Mouse (Mus musculus): ENCODE data around the gene 2310034G01Rik. TPM values are rescaled to one million over a fixed set of nuclear protein-coding genes. Genes with fewer than 3 reads are reported as not detected.
A peak's percentile ranks its signal among the peaks of the same experiment; 100 is the strongest.

2310034G01Rik gene
- 1.8 and 3.6 TPM in 2 replicates for polyA plus RNA-seq (2014; fragmentation: Nextera tagmentation; extraction: Ambion mirVana)

- H3K9ac ChIP-seq (ENCODE audit: low read depth, low read length): peak within 1 kb of the TSS; percentile 88
- peak within 1 kb of the TSS; percentile 74 for H3K4me3 ChIP-seq (ENCODE audit: low read depth, low read length)
- WGBS: 60% methylated on average over 10 of the region's 10 CpGs
- no peak for DNase-seq (ENCODE audit: low spot score)
- H3K4me1 ChIP-seq (ENCODE audit: control insufficient read depth, insufficient read depth, low read length): 0 out of 2 replicates have a peak, but pooled peaks cover 9% of the 10 kb centered on the region
- H3K27me3 ChIP-seq (replicated peaks; ENCODE audit: control insufficient read depth, insufficient read depth, low read length): no peaks in the 10 kb centered on the region
- peak within 1 kb of the TSS; percentile 92 for H3K4me2 ChIP-seq (ENCODE audit: low read depth, low read length)
- H3K27ac ChIP-seq (replicated peaks; ENCODE audit: low read depth, low read length): peak within 1 kb of the TSS; percentile 84
- H3K36me3 ChIP-seq (ENCODE audit: control insufficient read depth, insufficient read depth, low read length): no peaks in the 10 kb centered on the region
- no peaks in the 10 kb centered on the region for H3K9me3 ChIP-seq (ENCODE audit: control insufficient read depth, low read length)
- ATAC-seq (ENCODE audit: low read depth): no peak
Observed at GRCm38 (mm10) chr19:46350168-46350932, at the start of gene 2310034G01Rik. Gene 2310034G01Rik, minus strand, starts transcription at chr19:46350302.

- H3K9me3 ChIP-seq (ENCODE audit: control insufficient read depth, low read length): no peaks in the 10 kb centered on the region
- H3K4me1 ChIP-seq (ENCODE audit: control insufficient read depth, insufficient read depth, low read length): peaks cover 24% of the 10 kb centered on the region
- ATAC-seq (ENCODE audit: low read depth): no peak
- DNase-seq (ENCODE audit: low spot score): peak; percentile 45
- H3K9ac ChIP-seq (ENCODE audit: low read depth, low read length): no peak overlapping the region
- H3K4me2 ChIP-seq (ENCODE audit: low read depth, low read length): 0 out of 2 replicates have a peak overlapping the region, but pooled peaks have one; percentile 19
- H3K27ac ChIP-seq (replicated peaks; ENCODE audit: low read depth, low read length): no peak overlapping the region
- no peak overlapping the region for H3K4me3 ChIP-seq (ENCODE audit: low read depth, low read length)
- H3K36me3 ChIP-seq (ENCODE audit: control insufficient read depth, insufficient read depth, low read length): peaks cover 34% of the 10 kb centered on the region
- no peaks in the 10 kb centered on the region for H3K27me3 ChIP-seq (replicated peaks; ENCODE audit: control insufficient read depth, insufficient read depth, low read length)
- WGBS: 68% methylated on average over 7 of the region's 7 CpGs
Observed at GRCm38 (mm10) chr19:46399886-46400285, 49.8 kb upstream of the 2310034G01Rik start.

- Histone ChIP-seq H3K9me3 (ENCODE audit: control insufficient read depth, low read length) (no peaks in the 10 kb centered on the region), H3K27ac (replicated peaks; ENCODE audit: low read depth, low read length) (no peak overlapping the region), H3K4me2 (ENCODE audit: low read depth, low read length) (0 out of 2 replicates have a peak overlapping the region, but pooled peaks have one; percentile 78), H3K4me3 (ENCODE audit: low read depth, low read length) (no peak overlapping the region), H3K9ac (ENCODE audit: low read depth, low read length) (no peak overlapping the region), H3K4me1 (ENCODE audit: control insufficient read depth, insufficient read depth, low read length) (peaks cover 26% of the 10 kb centered on the region), H3K36me3 (ENCODE audit: control insufficient read depth, insufficient read depth, low read length) (peaks cover 29% of the 10 kb centered on the region), H3K27me3 (replicated peaks; ENCODE audit: control insufficient read depth, insufficient read depth, low read length) (no peaks in the 10 kb centered on the region)
- whole genome bisulfite sequencing: 75% methylated on average over 6 of the region's 6 CpGs
- no peak for DNase-seq (ENCODE audit: low spot score)
- ATAC-seq (ENCODE audit: low read depth): no peak
Observed at GRCm38 (mm10) chr19:46399372-46399771, 49.3 kb upstream of the 2310034G01Rik start.

GRCm38 (mm10) chr19:46398401-46398800 lies 48.3 kb upstream of the 2310034G01Rik start:
- no peak overlapping the region for H3K27ac ChIP-seq (replicated peaks; ENCODE audit: low read depth, low read length)
- H3K4me1 ChIP-seq (ENCODE audit: control insufficient read depth, insufficient read depth, low read length): peaks cover 33% of the 10 kb centered on the region

GRCm38 (mm10) chr19:46397436-46398001 lies 47.4 kb upstream of the 2310034G01Rik start:
- peak overlapping the region; percentile 78 for H3K4me2 ChIP-seq (ENCODE audit: low read depth, low read length)
- under 1% methylated on average over 13 of the region's 19 CpGs for WGBS
- peak; percentile 64 for DNase-seq (ENCODE audit: low spot score)
- H3K27ac ChIP-seq (replicated peaks; ENCODE audit: low read depth, low read length): peak overlapping the region; percentile 88
- no peak for ATAC-seq (ENCODE audit: low read depth)
- peaks cover 33% of the 10 kb centered on the region for H3K4me1 ChIP-seq (ENCODE audit: control insufficient read depth, insufficient read depth, low read length)
- peak overlapping the region; percentile 93 for H3K4me3 ChIP-seq (ENCODE audit: low read depth, low read length)
- H3K27me3 ChIP-seq (replicated peaks; ENCODE audit: control insufficient read depth, insufficient read depth, low read length): no peaks in the 10 kb centered on the region
- peak overlapping the region; percentile 86 for H3K9ac ChIP-seq (ENCODE audit: low read depth, low read length)
- peaks cover 11% of the 10 kb centered on the region for H3K36me3 ChIP-seq (ENCODE audit: control insufficient read depth, insufficient read depth, low read length)
- H3K9me3 ChIP-seq (ENCODE audit: control insufficient read depth, low read length): no peaks in the 10 kb centered on the region

More at GRCm38 (mm10) chr19:46398401-46398800, 48.3 kb upstream of the 2310034G01Rik start:
- DNase-seq (ENCODE audit: low spot score) (no peak), ATAC-seq (ENCODE audit: low read depth) (no peak)
- Histone ChIP-seq H3K9ac (ENCODE audit: low read depth, low read length) (peak overlapping the region; percentile 86), H3K4me3 (ENCODE audit: low read depth, low read length) (peak overlapping the region; percentile 93), H3K9me3 (ENCODE audit: control insufficient read depth, low read length) (no peaks in the 10 kb centered on the region), H3K4me2 (ENCODE audit: low read depth, low read length) (peak overlapping the region; percentile 78), H3K36me3 (ENCODE audit: control insufficient read depth, insufficient read depth, low read length) (peaks cover 20% of the 10 kb centered on the region), H3K27me3 (replicated peaks; ENCODE audit: control insufficient read depth, insufficient read depth, low read length) (no peaks in the 10 kb centered on the region)
- WGBS: 33% methylated on average over 3 of the region's 3 CpGs

GRCm38 (mm10) chr19:46396686-46397435 lies 46.8 kb upstream of the 2310034G01Rik start, which contains the start of gene Sufu:
Gene Sufu, plus strand, starts transcription at chr19:46396896.
- peaks cover 33% of the 10 kb centered on the region for H3K4me1 ChIP-seq (ENCODE audit: control insufficient read depth, insufficient read depth, low read length)
- no peaks in the 10 kb centered on the region for H3K27me3 ChIP-seq (replicated peaks; ENCODE audit: control insufficient read depth, insufficient read depth, low read length)
- peak within 1 kb of the TSS; percentile 93 for H3K4me3 ChIP-seq (ENCODE audit: low read depth, low read length)
- H3K9me3 ChIP-seq (ENCODE audit: control insufficient read depth, low read length): no peaks in the 10 kb centered on the region
- DNase-seq (ENCODE audit: low spot score) (peak; percentile 99), ATAC-seq (ENCODE audit: low read depth) (peak; percentile 90)
- WGBS: under 1% methylated on average over 37 of the region's 57 CpGs
- H3K9ac ChIP-seq (ENCODE audit: low read depth, low read length): peak within 1 kb of the TSS; percentile 86
- peaks cover 12% of the 10 kb centered on the region for H3K36me3 ChIP-seq (ENCODE audit: control insufficient read depth, insufficient read depth, low read length)
- peak within 1 kb of the TSS; percentile 93 for H3K4me2 ChIP-seq (ENCODE audit: low read depth, low read length)
- H3K27ac ChIP-seq (replicated peaks; ENCODE audit: low read depth, low read length): peak within 1 kb of the TSS; percentile 88

- Histone ChIP-seq H3K4me1 (ENCODE audit: control insufficient read depth, insufficient read depth, low read length) (peaks cover 33% of the 10 kb centered on the region), H3K4me3 (ENCODE audit: low read depth, low read length) (peak overlapping the region; percentile 80), H3K9ac (ENCODE audit: low read depth, low read length) (peak overlapping the region; percentile 86; the same call in 1 of the 2 replicates), H3K4me2 (ENCODE audit: low read depth, low read length) (peak overlapping the region; percentile 93), H3K9me3 (ENCODE audit: control insufficient read depth, low read length) (no peaks in the 10 kb centered on the region), H3K27ac (replicated peaks; ENCODE audit: low read depth, low read length) (no peak overlapping the region), H3K27me3 (replicated peaks; ENCODE audit: control insufficient read depth, insufficient read depth, low read length) (no peaks in the 10 kb centered on the region), H3K36me3 (ENCODE audit: control insufficient read depth, insufficient read depth, low read length) (peaks cover 14% of the 10 kb centered on the region)
- no peak for ATAC-seq (ENCODE audit: low read depth)
- no peak for DNase-seq (ENCODE audit: low spot score)
- WGBS: 10% methylated on average over 8 of the region's 8 CpGs
Observed at GRCm38 (mm10) chr19:46396109-46396508, 46.0 kb upstream of the 2310034G01Rik start.
